Mouse (Mus musculus): ENCODE measurements around the gene Mrgprh. TPM values are rescaled to one million over a fixed set of nuclear protein-coding genes. Genes with fewer than 3 reads are reported as not detected.

Mrgprh gene
- total and polyA plus RNA-seq, 3 experiments, result not detected

GRCm38 (mm10) chr17:12887021-12887775 is 11.4 kb downstream of the Mrgprh start:
- H3K9me3 ChIP-seq (replicated peaks; ENCODE audit: insufficient read depth, low read length), result no peaks in the 10 kb centered on the region
- H3K79me2 ChIP-seq (ENCODE audit: control insufficient read depth, insufficient read depth, low read length, poor library complexity), result no peaks in the 10 kb centered on the region
- no peak overlapping the region for H3K9ac ChIP-seq (ENCODE audit: control insufficient read depth, low read depth, low read length, poor library complexity, severe bottlenecking)
- no peak overlapping the region for H3K27ac ChIP-seq (ENCODE audit: control insufficient read depth, low read depth, low read length)
- H3K36me3 ChIP-seq (ENCODE audit: control insufficient read depth in 1 of 2, insufficient read depth in 2 of 2, low read length in 2 of 2), result no peaks in the 10 kb centered on the region
- TF ChIP-seq CTCF (IDR thresholded peaks at IDR 0.05 in 2 of 3, conservative IDR thresholded peaks at IDR 0.05 in 1 of 3; ENCODE audit: control insufficient read depth in 1 of 3, insufficient read depth in 1 of 3, low read depth in 2 of 3, low read length in 3 of 3, poor library complexity in 1 of 3, severe bottlenecking in 1 of 3) (no peak), BHLHE40 (IDR thresholded peaks at IDR 0.05; ENCODE audit: borderline replicate concordance, low read depth, low read length) (no peak), POLR2AphosphoS5 (IDR thresholded peaks at IDR 0.05; ENCODE audit: borderline replicate concordance, low read depth, low read length) (no peak), MYC (IDR thresholded peaks at IDR 0.05; ENCODE audit: low read depth, low read length) (no peak), RAD21 (IDR thresholded peaks at IDR 0.05; ENCODE audit: low read depth, low read length) (no peak), SMC3 (IDR thresholded peaks at IDR 0.05; ENCODE audit: low read depth, low read length) (no peak), MAX (IDR thresholded peaks at IDR 0.05; ENCODE audit: low read length) (no peak), NRF1 (IDR thresholded peaks at IDR 0.05; ENCODE audit: insufficient read depth, low read depth, low read length, poor library complexity, severe bottlenecking) (no peak), ZNF384 (IDR thresholded peaks at IDR 0.05; ENCODE audit: low read depth, low read length) (no peak)
- H3K27me3 ChIP-seq (ENCODE audit: control insufficient read depth in 1 of 2, insufficient read depth in 2 of 2, low read length in 2 of 2), result no peaks in the 10 kb centered on the region
- H3K4me1 ChIP-seq (ENCODE audit: control insufficient read depth in 1 of 2, insufficient read depth in 2 of 2, low read length in 2 of 2), result no peaks in the 10 kb centered on the region
- no peak overlapping the region for H3K4me3 ChIP-seq (ENCODE audit: control insufficient read depth in 1 of 2, insufficient read depth in 1 of 2, low read depth in 2 of 2, low read length in 2 of 2)
- no peak for DNase-seq (ENCODE audit: low read depth, low spot score)

- Histone ChIP-seq H3K27ac (ENCODE audit: control insufficient read depth, low read depth, low read length) (no peak overlapping the region), H3K79me2 (ENCODE audit: control insufficient read depth, insufficient read depth, low read length, poor library complexity) (no peaks in the 10 kb centered on the region), H3K36me3 (ENCODE audit: control insufficient read depth in 1 of 2, insufficient read depth in 2 of 2, low read length in 2 of 2) (no peaks in the 10 kb centered on the region), H3K9ac (ENCODE audit: control insufficient read depth, low read depth, low read length, poor library complexity, severe bottlenecking) (no peak overlapping the region), H3K4me3 (ENCODE audit: control insufficient read depth in 1 of 2, insufficient read depth in 1 of 2, low read depth in 2 of 2, low read length in 2 of 2) (no peak overlapping the region), H3K9me3 (replicated peaks; ENCODE audit: insufficient read depth, low read length) (no peaks in the 10 kb centered on the region), H3K27me3 (ENCODE audit: control insufficient read depth in 1 of 2, insufficient read depth in 2 of 2, low read length in 2 of 2) (no peaks in the 10 kb centered on the region), H3K4me1 (ENCODE audit: control insufficient read depth in 1 of 2, insufficient read depth in 2 of 2, low read length in 2 of 2) (no peaks in the 10 kb centered on the region)
- no peak for DNase-seq (ENCODE audit: low read depth, low spot score)
- no peak for TF ChIP-seq ETS1 (IDR thresholded peaks at IDR 0.05; ENCODE audit: low read depth, low read length)
- TF ChIP-seq TBP (IDR thresholded peaks at IDR 0.05; ENCODE audit: low read depth, low read length), result no peak
- no peak for TF ChIP-seq MXI1 (IDR thresholded peaks at IDR 0.05; ENCODE audit: low read depth, low read length)
- no peak for TF ChIP-seq ZNF384 (IDR thresholded peaks at IDR 0.05; ENCODE audit: low read depth, low read length)
- no peak for TF ChIP-seq RAD21 (IDR thresholded peaks at IDR 0.05; ENCODE audit: low read depth, low read length)
- no peak for TF ChIP-seq POLR2A (IDR thresholded peaks at IDR 0.05; ENCODE audit: control insufficient read depth in 1 of 2, insufficient read depth in 1 of 2, low read depth in 1 of 2, low read length in 2 of 2, poor library complexity in 1 of 2)
- TF ChIP-seq HCFC1 (IDR thresholded peaks at IDR 0.05; ENCODE audit: low read depth, low read length), result no peak
- no peak for TF ChIP-seq TAL1 (IDR thresholded peaks at IDR 0.05; ENCODE audit: low read length)
- TF ChIP-seq MAFK (IDR thresholded peaks at IDR 0.05; ENCODE audit: borderline replicate concordance, low read depth, low read length), result no peak
- no peak for TF ChIP-seq USF1 (IDR thresholded peaks at IDR 0.05; ENCODE audit: low read depth, low read length)
- no peak for TF ChIP-seq GATA1 (IDR thresholded peaks at IDR 0.05; ENCODE audit: low read depth, low read length)
- no peak for TF ChIP-seq E2F4 (IDR thresholded peaks at IDR 0.05; ENCODE audit: borderline replicate concordance, low read depth, low read length)
- TF ChIP-seq UBTF (IDR thresholded peaks at IDR 0.05; ENCODE audit: borderline replicate concordance, insufficient read depth, low read depth, low read length), result no peak
- no peak for TF ChIP-seq CHD2 (IDR thresholded peaks at IDR 0.05; ENCODE audit: low read length)
- TF ChIP-seq POLR2AphosphoS2 (IDR thresholded peaks at IDR 0.05; ENCODE audit: low read length), result no peak
- TF ChIP-seq BHLHE40 (IDR thresholded peaks at IDR 0.05; ENCODE audit: borderline replicate concordance, low read depth, low read length), result no peak
- TF ChIP-seq JUND (IDR thresholded peaks at IDR 0.05; ENCODE audit: low read depth, low read length), result no peak
- no peak for TF ChIP-seq MAZ (IDR thresholded peaks at IDR 0.05; ENCODE audit: low read depth, low read length)
- TF ChIP-seq MYB (IDR thresholded peaks at IDR 0.05; ENCODE audit: low read depth, low read length), result no peak
- TF ChIP-seq MEF2A (IDR thresholded peaks at IDR 0.05; ENCODE audit: extremely low read depth, insufficient replicate concordance, low read depth, low read length, poor library complexity, severe bottlenecking), result no peak
Measured at GRCm38 (mm10) chr17:12891054-12891453, 15.2 kb downstream of the Mrgprh start.

Measured in MEL (cell line).